Mouse (Mus musculus): ENCODE measurements around the gene Basp1. TPM values are rescaled to one million over a fixed set of nuclear protein-coding genes. Genes with fewer than 3 reads are reported as not detected.

Basp1 gene
- polyA plus RNA-seq, 2 experiments: 1.6 to 3.8 TPM

- Histone ChIP-seq H3K36me3 (replicated peaks; ENCODE audit: control insufficient read depth, insufficient read depth, low read depth) (no peaks in the 10 kb centered on the region), H3K4me1 (replicated peaks; ENCODE audit: control insufficient read depth in 2 of 2, insufficient read depth in 2 of 2, low read length in 1 of 2) (no peaks in the 10 kb centered on the region), H3K9me3 (ENCODE audit: control insufficient read depth, low read length) (no peaks in the 10 kb centered on the region), H3K4me2 (ENCODE audit: low read depth) (peak overlapping the region; percentile 48; the same call in 1 of the 2 replicates), H3K4me3 (ENCODE audit: insufficient read depth in 1 of 2, low read depth in 2 of 2, low read length in 2 of 2) (no peak overlapping the region), H3K27ac (no peak overlapping the region), H3K9ac (replicated peaks) (no peak overlapping the region), H3K27me3 (ENCODE audit: control insufficient read depth, insufficient read depth, low read length) (peaks cover 17% of the 10 kb centered on the region)
- WGBS (ENCODE audit: insufficient replicate concordance): 73% methylated on average over 9 of the region's 9 CpGs
- ATAC-seq (ENCODE audit: insufficient read depth) (no peak), DNase-seq (ENCODE audit: low read depth in 3 of 3, low spot score in 3 of 3) (no peak)
- TF ChIP-seq EP300 (IDR thresholded peaks at IDR 0.05; ENCODE audit: low read depth): no peak
- no peak for TF ChIP-seq CTCF (IDR thresholded peaks at IDR 0.05; ENCODE audit: low read depth)
Measured at GRCm38 (mm10) chr15:25363636-25364035, 49.9 kb downstream of the Basp1 start.

- DNase-seq (ENCODE audit: low read depth in 3 of 3, low spot score in 3 of 3) (no peak), ATAC-seq (ENCODE audit: insufficient read depth) (no peak)
- Histone ChIP-seq H3K4me2 (ENCODE audit: low read depth) (no peak overlapping the region), H3K27me3 (ENCODE audit: control insufficient read depth, insufficient read depth, low read length) (peaks cover 17% of the 10 kb centered on the region), H3K9me3 (ENCODE audit: control insufficient read depth, low read length) (no peaks in the 10 kb centered on the region), H3K27ac (no peak overlapping the region), H3K4me3 (ENCODE audit: insufficient read depth in 1 of 2, low read depth in 2 of 2, low read length in 2 of 2) (no peak overlapping the region), H3K36me3 (replicated peaks; ENCODE audit: control insufficient read depth, insufficient read depth, low read depth) (no peaks in the 10 kb centered on the region), H3K4me1 (replicated peaks; ENCODE audit: control insufficient read depth in 2 of 2, insufficient read depth in 2 of 2, low read length in 1 of 2) (no peaks in the 10 kb centered on the region), H3K9ac (replicated peaks) (no peak overlapping the region)
- TF ChIP-seq EP300 (IDR thresholded peaks at IDR 0.05; ENCODE audit: low read depth): no peak
- TF ChIP-seq CTCF (IDR thresholded peaks at IDR 0.05; ENCODE audit: low read depth): no peak
- 49% methylated on average over 5 of the region's 5 CpGs for WGBS (ENCODE audit: insufficient replicate concordance)
Measured at GRCm38 (mm10) chr15:25360825-25361224, 52.7 kb downstream of the Basp1 start.

- H3K9me3 ChIP-seq (ENCODE audit: control insufficient read depth, low read length): no peaks in the 10 kb centered on the region
- no peak overlapping the region for H3K9ac ChIP-seq (replicated peaks)
- no peak for ATAC-seq (ENCODE audit: insufficient read depth)
- no peak overlapping the region for H3K27ac ChIP-seq
- 0 out of 4 replicates have a peak, but pooled peaks cover 0 to 2% of the 10 kb centered on the region in 2 experiments for H3K4me1 ChIP-seq (replicated peaks; ENCODE audit: control insufficient read depth in 2 of 2, insufficient read depth in 2 of 2, low read length in 1 of 2)
- DNase-seq (ENCODE audit: low read depth in 3 of 3, low spot score in 3 of 3): no peak
- no peak overlapping the region for H3K4me2 ChIP-seq (ENCODE audit: low read depth)
- H3K27me3 ChIP-seq (ENCODE audit: control insufficient read depth, insufficient read depth, low read length): peaks cover 3% of the 10 kb centered on the region
- TF ChIP-seq EP300 (IDR thresholded peaks at IDR 0.05; ENCODE audit: low read depth) (no peak), CTCF (IDR thresholded peaks at IDR 0.05; ENCODE audit: low read depth) (no peak)
- H3K4me3 ChIP-seq (ENCODE audit: insufficient read depth in 1 of 2, low read depth in 2 of 2, low read length in 2 of 2): no peak overlapping the region
- H3K36me3 ChIP-seq (replicated peaks; ENCODE audit: control insufficient read depth, insufficient read depth, low read depth): no peaks in the 10 kb centered on the region
- 70% methylated on average over 14 of the region's 14 CpGs for WGBS (ENCODE audit: insufficient replicate concordance)
Measured at GRCm38 (mm10) chr15:25358680-25359097, 54.9 kb downstream of the Basp1 start.

- Histone ChIP-seq H3K36me3 (replicated peaks; ENCODE audit: control insufficient read depth, insufficient read depth, low read depth) (no peaks in the 10 kb centered on the region), H3K4me1 (replicated peaks; ENCODE audit: control insufficient read depth in 2 of 2, insufficient read depth in 2 of 2, low read length in 1 of 2) (0 out of 4 replicates have a peak, but pooled peaks cover 0 to 2% of the 10 kb centered on the region in 2 experiments), H3K27me3 (ENCODE audit: control insufficient read depth, insufficient read depth, low read length) (no peaks in the 10 kb centered on the region), H3K4me2 (ENCODE audit: low read depth) (no peak overlapping the region), H3K4me3 (ENCODE audit: insufficient read depth in 1 of 2, low read depth in 2 of 2, low read length in 2 of 2) (no peak overlapping the region), H3K27ac (no peak overlapping the region), H3K9me3 (ENCODE audit: control insufficient read depth, low read length) (no peaks in the 10 kb centered on the region), H3K9ac (replicated peaks) (no peak overlapping the region)
- DNase-seq (ENCODE audit: low read depth in 3 of 3, low spot score in 3 of 3) (peak in 1 of 3 experiments; percentile 17), ATAC-seq (ENCODE audit: insufficient read depth) (no peak)
- 7% methylated on average over 5 of the region's 5 CpGs for WGBS (ENCODE audit: insufficient replicate concordance)
- no peak for TF ChIP-seq CTCF (IDR thresholded peaks at IDR 0.05; ENCODE audit: low read depth)
- no peak for TF ChIP-seq EP300 (IDR thresholded peaks at IDR 0.05; ENCODE audit: low read depth)
Measured at GRCm38 (mm10) chr15:25355339-25355738, 58.2 kb downstream of the Basp1 start.

GRCm38 (mm10) chr15:25354738-25355137 is 58.8 kb downstream of the Basp1 start:
- no peak overlapping the region for H3K9ac ChIP-seq (replicated peaks)
- DNase-seq (ENCODE audit: low read depth in 3 of 3, low spot score in 3 of 3) (peak in 2 of 3 experiments; percentile 1 to 24), ATAC-seq (ENCODE audit: insufficient read depth) (0 out of 2 replicates have a peak, but pooled peaks have one; percentile 31)
- no peaks in the 10 kb centered on the region for H3K27me3 ChIP-seq (ENCODE audit: control insufficient read depth, insufficient read depth, low read length)
- H3K36me3 ChIP-seq (replicated peaks; ENCODE audit: control insufficient read depth, insufficient read depth, low read depth): no peaks in the 10 kb centered on the region
- no peaks in the 10 kb centered on the region for H3K9me3 ChIP-seq (ENCODE audit: control insufficient read depth, low read length)
- H3K4me3 ChIP-seq (ENCODE audit: insufficient read depth in 1 of 2, low read depth in 2 of 2, low read length in 2 of 2): no peak overlapping the region
- no peak overlapping the region for H3K27ac ChIP-seq
- 20% methylated on average over 6 of the region's 6 CpGs for WGBS (ENCODE audit: insufficient replicate concordance)
- no peak overlapping the region for H3K4me2 ChIP-seq (ENCODE audit: low read depth)
- TF ChIP-seq CTCF (IDR thresholded peaks at IDR 0.05; ENCODE audit: low read depth): no peak
- TF ChIP-seq EP300 (IDR thresholded peaks at IDR 0.05; ENCODE audit: low read depth): no peak
- 0 out of 4 replicates have a peak, but pooled peaks cover 0 to 2% of the 10 kb centered on the region in 2 experiments for H3K4me1 ChIP-seq (replicated peaks; ENCODE audit: control insufficient read depth in 2 of 2, insufficient read depth in 2 of 2, low read length in 1 of 2)

Data from liver, embryonic 14.5 days (tissue).